Mouse (Mus musculus) testis, adult 10 weeks (tissue): ENCODE data around the gene 2310011J03Rik. TPM values are rescaled to one million over a fixed set of nuclear protein-coding genes. Genes with fewer than 3 reads are reported as not detected.

Experiments used
- polyA plus RNA-seq: library from polyadenylated mRNA; stranded (reverse); fragments of 350-450 nt; fragmentation: Illumina TruSeq; extraction: RNeasy Lipid Tissue Mini Kit (QIAGEN cat#74804); gene quantifications from one replicate; pipeline ENCODE4 v1.2.3, GENCODE M21; 2014; ENCODE audit warnings: low read depth, low replicate concordance

Gene 2310011J03Rik
- 0.62 TPM for polyA plus RNA-seq

DNA sequence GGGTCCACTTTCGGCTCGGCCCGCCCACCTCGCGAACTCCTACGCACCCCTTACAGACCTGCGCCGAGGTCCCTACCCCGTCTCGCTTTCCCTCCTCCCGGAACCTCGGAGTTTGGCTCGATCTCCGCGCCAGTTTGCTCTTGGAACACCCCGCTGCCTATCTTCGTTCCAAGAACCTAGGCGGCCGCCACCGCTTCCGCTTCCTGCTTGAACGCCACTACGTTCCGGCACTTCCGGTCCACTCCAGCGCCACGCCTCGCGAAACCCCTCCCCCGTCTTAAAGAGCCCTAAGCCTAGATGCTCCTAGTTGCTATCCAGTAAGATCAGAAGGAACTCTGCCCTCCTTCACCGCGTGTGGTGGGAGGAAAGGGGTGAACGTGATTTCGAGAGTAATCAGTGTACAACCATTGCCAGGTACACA lies at the start of gene 2310011J03Rik:
Gene 2310011J03Rik (minus strand): TSS at position 198 of the 421 bp plus-strand sequence.

GRCm38 (mm10) chr10:80356001-80356682 lies 35.8 kb upstream of the 2310011J03Rik start, which contains the start of gene Plk5:
Plk5 (plus strand) TSS chr10:80356459.

DNA sequence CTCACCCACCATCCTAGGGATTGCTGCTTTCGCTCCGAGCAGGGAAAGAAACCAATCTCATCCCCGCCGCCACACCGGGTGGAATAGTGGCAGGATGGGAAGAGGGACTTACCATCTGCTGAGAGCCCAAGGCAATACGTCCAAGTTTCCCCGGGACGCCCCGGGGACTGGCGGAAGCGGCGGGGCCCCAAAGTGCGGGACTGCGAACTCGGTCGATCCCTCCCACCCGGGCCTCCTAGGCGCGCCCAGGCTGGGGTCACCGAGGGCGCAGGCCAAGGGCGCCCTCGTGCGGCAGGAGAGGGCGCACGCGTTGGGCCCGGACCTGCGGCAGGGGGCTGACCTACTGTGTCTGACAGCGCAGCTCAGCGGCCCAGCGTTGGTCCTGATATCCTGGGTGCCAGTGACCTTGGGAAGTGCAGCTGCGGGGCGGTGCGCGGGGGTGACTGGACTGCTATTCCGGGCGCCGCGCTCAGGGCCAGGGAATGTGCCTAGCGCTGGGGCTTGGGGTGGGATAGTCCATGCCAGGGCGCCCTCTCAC lies 28.0 kb upstream of the 2310011J03Rik start, which contains the start of gene Adamtsl5:
Gene Adamtsl5 (minus strand): TSS at position 169 of the 538 bp plus-strand sequence.

GRCm38 (mm10) chr10:80329273-80330081 lies 9.1 kb upstream of the 2310011J03Rik start, which contains the start of the genes Pcsk4 and Reep6:
Pcsk4 (minus strand) TSS chr10:80329498.
Reep6 (plus strand) TSS chr10:80329953.

DNA sequence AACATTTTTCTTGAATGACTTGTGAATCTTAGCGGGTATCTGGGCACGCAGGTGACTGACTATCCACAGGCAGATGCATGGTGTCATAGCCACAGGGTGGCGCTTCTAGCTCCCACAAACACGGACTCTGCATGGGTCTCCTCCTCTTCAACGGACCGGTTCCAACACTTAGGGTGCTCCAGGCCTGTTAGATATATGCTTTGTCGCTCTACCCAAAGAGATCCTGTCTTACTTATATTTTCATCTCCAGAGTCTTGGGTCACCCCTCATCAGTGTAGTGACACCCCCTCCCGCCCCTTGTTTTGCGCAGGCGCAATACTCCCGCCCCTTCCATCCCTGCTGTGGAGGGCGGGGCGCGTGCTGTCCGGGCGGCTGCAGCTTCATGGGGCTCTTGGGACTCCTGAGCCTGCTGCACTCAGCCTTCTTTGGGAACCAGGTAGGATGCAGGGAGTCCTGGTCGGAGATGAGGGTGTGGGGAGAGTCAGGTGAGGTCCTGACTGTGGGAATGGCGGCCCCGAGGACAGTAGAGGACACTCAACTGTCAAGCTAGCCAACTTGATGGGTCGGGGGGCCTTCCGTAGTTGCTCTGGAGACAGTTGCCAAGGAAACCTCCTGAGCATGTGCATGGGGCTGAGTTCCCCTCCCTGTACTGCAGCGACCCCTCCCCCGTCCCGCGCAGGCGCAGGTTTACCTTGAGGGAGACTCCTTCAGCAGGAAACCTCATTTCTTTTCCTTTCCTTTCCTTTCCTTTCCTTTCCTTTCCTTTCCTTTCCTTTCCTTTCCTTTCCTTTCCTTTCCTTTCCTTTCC lies 24.5 kb downstream of the 2310011J03Rik start, which contains the start of gene Apc2:
Gene Apc2 (plus strand): TSS at position 360 of the 808 bp plus-strand sequence.

DNA sequence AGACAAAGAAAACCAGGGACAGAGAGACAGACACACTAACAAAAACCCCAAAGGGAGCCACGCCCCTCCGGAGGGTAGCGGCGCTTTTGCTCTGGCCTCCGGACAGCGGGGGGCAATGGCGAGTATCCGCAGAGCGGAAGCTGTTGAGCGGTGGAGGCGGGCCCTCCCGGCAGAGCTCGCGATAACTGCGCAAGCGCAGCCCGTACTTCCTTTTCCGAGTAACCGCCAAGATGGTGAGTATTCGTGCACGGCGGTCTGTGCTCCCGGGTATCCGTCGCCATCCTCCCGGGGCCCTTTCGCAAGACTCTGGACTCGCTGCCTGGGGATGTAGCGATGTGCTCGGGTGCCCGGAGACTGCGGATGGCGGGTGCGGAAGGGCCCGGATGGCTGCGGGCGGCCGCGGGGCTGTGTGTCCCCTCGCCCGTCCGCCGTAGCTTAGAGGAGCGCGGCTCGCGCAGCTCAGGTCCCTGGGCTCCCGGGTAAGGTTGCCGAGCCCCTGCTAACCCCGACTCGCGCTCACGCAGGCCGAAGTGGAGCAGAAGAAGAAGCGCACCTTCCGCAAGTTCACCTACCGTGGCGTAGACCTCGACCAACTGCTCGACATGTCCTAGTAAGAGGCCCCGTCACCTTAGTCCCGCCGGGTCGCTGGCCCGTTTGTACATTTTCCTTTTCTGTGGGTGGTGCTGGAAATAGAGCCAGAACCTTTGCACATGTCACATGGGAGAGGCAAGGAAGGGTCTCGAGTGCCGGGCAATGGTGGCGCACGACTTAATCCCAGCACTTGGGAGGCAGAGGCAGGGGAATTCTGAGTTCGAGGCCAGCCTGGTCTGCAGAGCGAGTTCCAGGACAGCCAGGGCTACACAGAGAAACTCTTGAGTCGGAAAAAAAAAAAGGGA lies 27.8 kb downstream of the 2310011J03Rik start, which contains the start of gene Rps15:
Gene Rps15 (plus strand): TSS at position 203 of the 896 bp plus-strand sequence.

Other genes with a start within 250 kb of the 2310011J03Rik start
- 0.52 TPM for gene Sbno2, start 215.0 kb downstream of the 2310011J03Rik start, polyA plus RNA-seq
- gene Stk11, start 204.7 kb downstream of the 2310011J03Rik start, polyA plus RNA-seq, result 7.2 TPM
- 0.21 TPM for gene Atp5d, start 181.9 kb downstream of the 2310011J03Rik start, polyA plus RNA-seq
- not detected for gene Cbarp, start 179.7 kb downstream of the 2310011J03Rik start, polyA plus RNA-seq
- gene Midn, start 172.3 kb downstream of the 2310011J03Rik start, polyA plus RNA-seq, result 3.2 TPM
- 37.8 TPM for gene Cirbp, start 154.6 kb downstream of the 2310011J03Rik start, polyA plus RNA-seq
- gene 1600002K03Rik, start 147.6 kb downstream of the 2310011J03Rik start, polyA plus RNA-seq, result 1.1 TPM
- 0.39 TPM for gene Efna2, start 141.1 kb downstream of the 2310011J03Rik start, polyA plus RNA-seq
- gene Mum1, start 94.1 kb downstream of the 2310011J03Rik start, polyA plus RNA-seq, result 72.4 TPM
- gene Ndufs7, start 71.4 kb downstream of the 2310011J03Rik start, polyA plus RNA-seq, result 0.88 TPM
- gene Gamt, start 59.5 kb downstream of the 2310011J03Rik start, polyA plus RNA-seq, result 1.2 TPM
- gene Dazap1, start 59.1 kb downstream of the 2310011J03Rik start, polyA plus RNA-seq, result 43.5 TPM
- 0.57 TPM for gene Rps15, start 28.1 kb downstream of the 2310011J03Rik start, polyA plus RNA-seq
- not detected for gene Apc2, start 24.6 kb downstream of the 2310011J03Rik start, polyA plus RNA-seq
- gene Pcsk4, start 9.0 kb upstream of the 2310011J03Rik start, polyA plus RNA-seq, result 3.3 TPM
- 35.5 TPM for gene Reep6, start 9.4 kb upstream of the 2310011J03Rik start, polyA plus RNA-seq
- gene Adamtsl5, start 27.9 kb upstream of the 2310011J03Rik start, polyA plus RNA-seq, result 0.31 TPM
- gene Plk5, start 35.9 kb upstream of the 2310011J03Rik start, polyA plus RNA-seq, result not detected
- 15.6 TPM for gene Mex3d, start 67.1 kb upstream of the 2310011J03Rik start, polyA plus RNA-seq
- 0.49 TPM for gene Mbd3, start 79.0 kb upstream of the 2310011J03Rik start, polyA plus RNA-seq
- gene Uqcr11, start 86.3 kb upstream of the 2310011J03Rik start, polyA plus RNA-seq, result not detected
- 1.1 TPM for gene Tcf3, start 113.1 kb upstream of the 2310011J03Rik start, polyA plus RNA-seq
- gene Onecut3, start 174.3 kb upstream of the 2310011J03Rik start, polyA plus RNA-seq, result not detected
- 218 TPM for gene Atp8b3, start 218.6 kb upstream of the 2310011J03Rik start, polyA plus RNA-seq
- gene Rexo1, start 241.0 kb upstream of the 2310011J03Rik start, polyA plus RNA-seq, result 1.9 TPM